Mouse (Mus musculus): ENCODE results near the gene Tshr. TPM values are rescaled to one million over a fixed set of nuclear protein-coding genes. Genes with fewer than 3 reads are reported as not detected.
A peak's percentile ranks its signal among the peaks of the same experiment; 100 is the strongest.
"Not testable (repeated sequence)": the region's sequence is repeated elsewhere in the genome, so short reads cannot be mapped to it uniquely, and the experiment has no call there.

Gene Tshr
- polyA plus RNA-seq, 1 experiment, result 0.41 TPM

- TF ChIP-seq POLR2A (IDR thresholded peaks at IDR 0.05; ENCODE audit: borderline replicate concordance, extremely low read depth, insufficient read depth, insufficient read length, poor library complexity, severe bottlenecking), result no peak
- no peak for TF ChIP-seq CTCF (IDR thresholded peaks at IDR 0.05; ENCODE audit: borderline replicate concordance, extremely low read depth, insufficient read depth, insufficient read length)
- DNase-seq (ENCODE audit: low read depth), result no peak
Observed at GRCm38 (mm10) chr12:91571708-91572107, 187.3 kb downstream of the Tshr start.

- DNase-seq (ENCODE audit: low read depth), result no peak
- TF ChIP-seq POLR2A (IDR thresholded peaks at IDR 0.05; ENCODE audit: borderline replicate concordance, extremely low read depth, insufficient read depth, insufficient read length, poor library complexity, severe bottlenecking) (no peak), CTCF (IDR thresholded peaks at IDR 0.05; ENCODE audit: borderline replicate concordance, extremely low read depth, insufficient read depth, insufficient read length) (no peak)
Observed at GRCm38 (mm10) chr12:91579665-91580064, 195.3 kb downstream of the Tshr start.

GRCm38 (mm10) chr12:91581204-91582070 lies 197.1 kb downstream of the Tshr start:
- no peak for TF ChIP-seq CTCF (IDR thresholded peaks at IDR 0.05; ENCODE audit: borderline replicate concordance, extremely low read depth, insufficient read depth, insufficient read length)
- TF ChIP-seq POLR2A (IDR thresholded peaks at IDR 0.05; ENCODE audit: borderline replicate concordance, extremely low read depth, insufficient read depth, insufficient read length, poor library complexity, severe bottlenecking), result no peak
- no peak for DNase-seq (ENCODE audit: low read depth)

GRCm38 (mm10) chr12:91582362-91583002 lies 198.1 kb downstream of the Tshr start:
- TF ChIP-seq CTCF (IDR thresholded peaks at IDR 0.05; ENCODE audit: borderline replicate concordance, extremely low read depth, insufficient read depth, insufficient read length), result no peak
- no peak for TF ChIP-seq POLR2A (IDR thresholded peaks at IDR 0.05; ENCODE audit: borderline replicate concordance, extremely low read depth, insufficient read depth, insufficient read length, poor library complexity, severe bottlenecking)
- peak; percentile 37 for DNase-seq (ENCODE audit: low read depth)

- TF ChIP-seq POLR2A (IDR thresholded peaks at IDR 0.05; ENCODE audit: borderline replicate concordance, extremely low read depth, insufficient read depth, insufficient read length, poor library complexity, severe bottlenecking) (no peak), CTCF (IDR thresholded peaks at IDR 0.05; ENCODE audit: borderline replicate concordance, extremely low read depth, insufficient read depth, insufficient read length) (no peak)
- DNase-seq (ENCODE audit: low read depth), result peak; percentile 31
Observed at GRCm38 (mm10) chr12:91583409-91583808, 199.0 kb downstream of the Tshr start.

- DNase-seq (ENCODE audit: low read depth), result no peak
- no peak for TF ChIP-seq POLR2A (IDR thresholded peaks at IDR 0.05; ENCODE audit: borderline replicate concordance, extremely low read depth, insufficient read depth, insufficient read length, poor library complexity, severe bottlenecking)
- no peak for TF ChIP-seq CTCF (IDR thresholded peaks at IDR 0.05; ENCODE audit: borderline replicate concordance, extremely low read depth, insufficient read depth, insufficient read length)
Observed at GRCm38 (mm10) chr12:91585206-91585605, 200.8 kb downstream of the Tshr start.

GRCm38 (mm10) chr12:91585815-91586214 lies 201.5 kb downstream of the Tshr start:
- DNase-seq (ENCODE audit: low read depth), result not testable (repeated sequence)

- no peak for TF ChIP-seq CTCF (IDR thresholded peaks at IDR 0.05; ENCODE audit: borderline replicate concordance, extremely low read depth, insufficient read depth, insufficient read length)
- TF ChIP-seq POLR2A (IDR thresholded peaks at IDR 0.05; ENCODE audit: borderline replicate concordance, extremely low read depth, insufficient read depth, insufficient read length, poor library complexity, severe bottlenecking), result no peak
- no peak for DNase-seq (ENCODE audit: low read depth)
Observed at GRCm38 (mm10) chr12:91587077-91587476, 202.7 kb downstream of the Tshr start.

GRCm38 (mm10) chr12:91587491-91588033 lies 203.2 kb downstream of the Tshr start:
- TF ChIP-seq POLR2A (IDR thresholded peaks at IDR 0.05; ENCODE audit: borderline replicate concordance, extremely low read depth, insufficient read depth, insufficient read length, poor library complexity, severe bottlenecking), result no peak
- TF ChIP-seq CTCF (IDR thresholded peaks at IDR 0.05; ENCODE audit: borderline replicate concordance, extremely low read depth, insufficient read depth, insufficient read length), result no peak
- DNase-seq (ENCODE audit: low read depth), result peak; percentile 62

- peak; percentile 99 for DNase-seq (ENCODE audit: low read depth)
- TF ChIP-seq CTCF (IDR thresholded peaks at IDR 0.05; ENCODE audit: borderline replicate concordance, extremely low read depth, insufficient read depth, insufficient read length) (peak; percentile 1; the same call in 1 of the 2 replicates), POLR2A (IDR thresholded peaks at IDR 0.05; ENCODE audit: borderline replicate concordance, extremely low read depth, insufficient read depth, insufficient read length, poor library complexity, severe bottlenecking) (peak; percentile 94; the same call in 1 of the 2 replicates)
Observed at GRCm38 (mm10) chr12:91588176-91588669, 203.9 kb downstream of the Tshr start.

- TF ChIP-seq POLR2A (IDR thresholded peaks at IDR 0.05; ENCODE audit: borderline replicate concordance, extremely low read depth, insufficient read depth, insufficient read length, poor library complexity, severe bottlenecking) (no peak), CTCF (IDR thresholded peaks at IDR 0.05; ENCODE audit: borderline replicate concordance, extremely low read depth, insufficient read depth, insufficient read length) (no peak)
- peak; percentile 74 for DNase-seq (ENCODE audit: low read depth)
Observed at GRCm38 (mm10) chr12:91588670-91589541, 204.5 kb downstream of the Tshr start.

Measured in brain, embryonic 14.5 days (tissue).